Mouse (Mus musculus) midbrain, postnatal 0 days (tissue): ENCODE data around the gene Actg1. TPM values are rescaled to one million over a fixed set of nuclear protein-coding genes. Genes with fewer than 3 reads are reported as not detected.
A peak's percentile ranks its signal among the peaks of the same experiment; 100 is the strongest.

ENCODE experiments used
- ATAC-seq: fragments of 200-750 bp; cut with Nextera tagmentation; 2 replicates; pipeline ENCODE4 v1.8.0; 2017; ENCODE audit warnings: moderate number of reproducible peaks, mild to moderate bottlenecking, moderate TSS enrichment, moderate library complexity; ENCODE audit not compliant: low FRiP score
- DNase-seq: peaks from one replicate; pipeline ENCODE4 v3.0.0-alpha.2; 2015; ENCODE audit warnings: low spot score
- H3K27ac ChIP-seq: fragments of 300-500 bp; sonication (generic); 2 replicates; pipeline ENCODE4 v1.5.1; 2014; ENCODE audit warnings: low read depth, mild to moderate bottlenecking, low read length, mixed read lengths
- H3K27me3 ChIP-seq: fragments of 300-500 bp; sonication (generic); 2 replicates; pipeline ENCODE4 v1.6.1; 2014; ENCODE audit warnings: low read length, control low read depth, mixed read lengths; ENCODE audit not compliant: insufficient read depth
- H3K36me3 ChIP-seq: fragments of 300-500 bp; sonication (generic); 2 replicates; pipeline ENCODE4 v1.6.1; 2014; ENCODE audit warnings: low read length, control low read depth, mixed read lengths; ENCODE audit not compliant: insufficient read depth
- H3K4me1 ChIP-seq: fragments of 300-500 bp; sonication (generic); 2 replicates; pipeline ENCODE4 v1.6.1; 2014; ENCODE audit warnings: mild to moderate bottlenecking, control low read depth, antibody characterized with exemption, low read length, mixed read lengths; ENCODE audit not compliant: insufficient read depth
- H3K4me2 ChIP-seq: fragments of 300-500 bp; sonication (generic); 2 replicates; pipeline ENCODE4 v1.6.1; 2014; ENCODE audit warnings: low read depth, mild to moderate bottlenecking, low read length, mixed read lengths; ENCODE audit not compliant: poor library complexity, severe bottlenecking
- H3K4me3 ChIP-seq: fragments of 300-500 bp; sonication (generic); 2 replicates; pipeline ENCODE4 v1.5.1; 2014; ENCODE audit warnings: low read depth, mild to moderate bottlenecking, low read length, moderate library complexity
- H3K9ac ChIP-seq: fragments of 300-500 bp; sonication (generic); replicated peaks from 2 replicates; pipeline ENCODE4 v1.6.1; 2014; ENCODE audit warnings: mild to moderate bottlenecking, low read length, moderate library complexity, mixed read lengths; ENCODE audit not compliant: poor library complexity, severe bottlenecking
- H3K9me3 ChIP-seq: fragments of 300-500 bp; sonication (generic); 2 replicates; pipeline ENCODE4 v1.6.1; 2016; ENCODE audit warnings: low read length, control low read depth
- CTCF ChIP-seq: IDR thresholded peaks from 2 replicates; pipeline ENCODE4 v1.5.1; 2016; ENCODE audit warnings: antibody characterized with exemption, mild to moderate bottlenecking
- WGBS: fragments of 180-500 bp; shearing (Covaris S2); extraction: QIAGEN DNeasy Blood & Tissue Kit; methylation state at CpG from one replicate; pipeline ENCODE4 v1.1.7; 2014; 5-methylcytosine and 5-hydroxymethylcytosine counted together
- polyA plus RNA-seq: library from polyadenylated mRNA; unstranded; fragments of >200 nt; fragmentation: Nextera tagmentation; extraction: Ambion mirVana; gene quantifications from 2 replicates; pipeline ENCODE4 v1.2.1, GENCODE M21; 2015
- total RNA-seq: library from RNA; depleted of rRNA; stranded (reverse); fragments of >200 nt; gene quantifications from 2 replicates; pipeline ENCODE4 v1.2.3, GENCODE M21; 2014

The Actg1 gene
- total and polyA plus RNA-seq, 2 experiments from 2014 or later, result 2,534 to 3,992 TPM

DNA sequence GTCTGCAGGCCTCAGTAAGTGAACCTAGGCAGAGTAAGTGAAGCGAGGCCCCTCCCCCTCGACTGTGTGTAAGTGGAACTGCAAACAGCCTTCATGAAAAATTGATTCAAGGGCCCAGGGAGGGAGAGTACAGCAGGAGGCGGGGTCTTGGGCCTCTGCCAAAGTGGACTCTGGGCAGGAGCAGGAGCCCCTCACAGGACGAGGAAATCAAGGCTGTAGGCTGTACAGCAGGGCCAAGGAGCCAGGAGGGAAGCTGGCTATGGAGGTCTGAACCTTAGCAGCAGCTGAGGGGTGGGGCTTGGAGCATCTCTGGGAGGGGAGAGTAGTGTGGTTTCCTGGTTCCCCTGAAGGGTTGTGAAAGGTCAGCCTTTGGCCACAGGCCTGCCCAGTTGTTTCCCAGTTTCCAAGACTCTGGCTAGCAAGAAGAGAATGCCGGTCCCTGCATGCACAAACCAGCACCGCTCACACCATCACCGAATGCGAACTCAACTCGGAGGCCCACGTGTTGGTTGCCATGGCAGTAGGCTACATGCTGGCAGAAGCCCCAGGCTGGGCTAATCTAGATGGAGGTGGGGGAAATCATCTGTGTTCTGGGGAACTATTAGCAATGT lies 9.6 kb upstream of the Actg1 start:
- ATAC-seq (peak; percentile 79; the same call in 1 of the 2 replicates), DNase-seq (peak; percentile 82)
- Histone ChIP-seq H3K27ac (peak overlapping the region; percentile 74), H3K4me2 (peak overlapping the region; percentile 3; the same call in 1 of the 2 replicates), H3K4me3 (no peak overlapping the region), H3K9ac (peak overlapping the region; percentile 14; the same call in 1 of the 2 replicates), H3K9me3 (no peaks in the 10 kb centered on the region), H3K27me3 (no peaks in the 10 kb centered on the region), H3K36me3 (no peaks in the 10 kb centered on the region), H3K4me1 (peaks cover 16% of the 10 kb centered on the region)
- WGBS, result 5% methylated on average over 10 of the region's 10 CpGs
- no peak for TF ChIP-seq CTCF

- H3K9me3 ChIP-seq, result no peaks in the 10 kb centered on the region
- no peak overlapping the region for H3K4me2 ChIP-seq
- no peak overlapping the region for H3K4me3 ChIP-seq
- TF ChIP-seq CTCF, result peak; percentile 33
- no peaks in the 10 kb centered on the region for H3K27me3 ChIP-seq
- ATAC-seq (no peak), DNase-seq (no peak)
- WGBS, result 94% methylated on average over 4 of the region's 4 CpGs
- no peaks in the 10 kb centered on the region for H3K36me3 ChIP-seq
- H3K9ac ChIP-seq, result no peak overlapping the region
- peaks cover 16% of the 10 kb centered on the region for H3K4me1 ChIP-seq
- no peak overlapping the region for H3K27ac ChIP-seq
These were observed 8.6 kb upstream of the Actg1 start for GRCm38 (mm10) chr11:120356900-120357299.

- peaks cover 16% of the 10 kb centered on the region for H3K4me1 ChIP-seq
- WGBS, result 87% methylated on average over 15 of the region's 15 CpGs
These were observed 8.0 kb upstream of the Actg1 start for GRCm38 (mm10) chr11:120356319-120356840.

DNA sequence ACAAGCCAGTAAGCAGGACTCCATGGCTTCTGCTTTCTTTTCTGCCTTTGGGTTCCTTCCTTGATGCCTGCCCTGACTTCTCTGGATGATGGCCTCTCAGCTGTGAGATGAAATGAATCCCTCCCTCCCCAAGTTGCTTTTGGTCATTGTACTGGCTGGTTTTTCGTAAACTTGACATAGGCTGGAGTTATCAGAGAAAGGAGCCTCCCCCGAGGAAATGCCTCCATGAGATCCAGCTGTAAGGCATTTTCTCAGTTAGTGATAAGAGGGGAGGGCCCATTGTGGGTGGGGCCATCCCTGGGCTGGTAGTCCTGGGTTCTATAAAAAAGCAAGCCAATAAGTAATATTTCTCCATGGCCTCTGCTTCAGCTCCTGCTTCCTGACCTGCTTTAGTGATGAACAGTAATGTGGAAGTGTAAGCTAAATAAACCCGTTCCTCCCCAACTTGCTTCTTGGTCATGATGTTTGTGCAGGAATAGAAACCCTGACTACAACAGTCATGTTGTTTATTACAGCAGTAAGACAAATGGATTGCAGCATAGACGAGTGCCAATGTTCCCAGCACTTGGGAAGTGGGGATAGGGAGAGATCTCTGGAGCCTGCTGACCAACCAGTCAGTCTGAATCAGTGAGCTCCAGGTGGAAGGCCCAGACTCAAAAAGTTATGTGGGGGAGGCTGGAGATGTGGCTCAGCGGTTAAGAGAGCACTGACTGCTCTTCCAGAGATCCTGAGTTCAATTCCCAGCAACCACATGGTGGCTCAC lies 7.1 kb upstream of the Actg1 start:
- Histone ChIP-seq H3K4me2 (no peak overlapping the region), H3K27me3 (no peaks in the 10 kb centered on the region), H3K9ac (no peak overlapping the region), H3K9me3 (no peaks in the 10 kb centered on the region), H3K36me3 (no peaks in the 10 kb centered on the region), H3K4me1 (peaks cover 20% of the 10 kb centered on the region), H3K4me3 (no peak overlapping the region), H3K27ac (no peak overlapping the region)
- TF ChIP-seq CTCF, result no peak
- DNase-seq, result no peak
- WGBS, result 86% methylated on average over 5 of the region's 5 CpGs
- no peak for ATAC-seq

More at GRCm38 (mm10) chr11:120356319-120356840, 8.0 kb upstream of the Actg1 start:
- Histone ChIP-seq H3K27me3 (no peaks in the 10 kb centered on the region), H3K9me3 (no peaks in the 10 kb centered on the region), H3K4me2 (no peak overlapping the region), H3K9ac (no peak overlapping the region), H3K36me3 (no peaks in the 10 kb centered on the region), H3K4me3 (no peak overlapping the region), H3K27ac (no peak overlapping the region)
- ATAC-seq (no peak), DNase-seq (no peak)
- peak; percentile 41 for TF ChIP-seq CTCF

- DNase-seq, result no peak
- peaks cover 20% of the 10 kb centered on the region for H3K4me1 ChIP-seq
These were observed 6.2 kb upstream of the Actg1 start for GRCm38 (mm10) chr11:120354304-120355276.

More at GRCm38 (mm10) chr11:120354304-120355276, 6.2 kb upstream of the Actg1 start:
- ATAC-seq, result no peak
- Histone ChIP-seq H3K27me3 (no peaks in the 10 kb centered on the region), H3K36me3 (no peaks in the 10 kb centered on the region), H3K9ac (no peak overlapping the region), H3K4me3 (no peak overlapping the region), H3K4me2 (no peak overlapping the region), H3K27ac (no peak overlapping the region), H3K9me3 (no peaks in the 10 kb centered on the region)
- no peak for TF ChIP-seq CTCF
- WGBS, result 84% methylated on average over 17 of the region's 17 CpGs
